Mouse (Mus musculus) hindbrain, embryonic 14.5 days (tissue): ENCODE data around the gene Kcnn4. TPM values are rescaled to one million over a fixed set of nuclear protein-coding genes. Genes with fewer than 3 reads are reported as not detected.

Experiments used
- ATAC-seq: fragments of 200-750 bp; cut with Nextera tagmentation; 2 replicates; pipeline ENCODE4 v1.8.0; 2017; ENCODE audit warnings: moderate number of reproducible peaks, mild to moderate bottlenecking, moderate TSS enrichment, moderate library complexity; ENCODE audit not compliant: low FRiP score
- DNase-seq: peaks from one replicate; pipeline ENCODE4 v3.0.0-alpha.2; 2015; ENCODE audit warnings: low spot score
- H3K27ac ChIP-seq: fragments of 300-500 bp; sonication (generic); 2 replicates; pipeline ENCODE4 v1.5.1; 2014; ENCODE audit warnings: mild to moderate bottlenecking, moderate library complexity
- H3K27me3 ChIP-seq: fragments of 300-500 bp; sonication (generic); 2 replicates; pipeline ENCODE4 v1.6.1; 2014; ENCODE audit warnings: mild to moderate bottlenecking, low read length, mixed read lengths; ENCODE audit not compliant: control insufficient read depth, insufficient read depth
- H3K36me3 ChIP-seq: fragments of 300-500 bp; sonication (generic); replicated peaks from 2 replicates; pipeline ENCODE4 v1.6.1; 2014; ENCODE audit not compliant: control insufficient read depth, insufficient read depth
- H3K4me1 ChIP-seq: fragments of 300-500 bp; sonication (generic); replicated peaks from 2 replicates; pipeline ENCODE4 v1.6.1; 2014; ENCODE audit warnings: antibody characterized with exemption, low read length, mixed read lengths; ENCODE audit not compliant: control insufficient read depth, insufficient read depth
- H3K4me2 ChIP-seq: fragments of 300-500 bp; sonication (generic); replicated peaks from 2 replicates; pipeline ENCODE4 v1.6.1; 2014; ENCODE audit warnings: mild to moderate bottlenecking, moderate library complexity
- H3K4me3 ChIP-seq: fragments of 300-500 bp; sonication (generic); replicated peaks from 2 replicates; pipeline ENCODE4 v1.5.1; 2014; ENCODE audit warnings: mild to moderate bottlenecking, low read length
- H3K9ac ChIP-seq: fragments of 300-500 bp; sonication (generic); 2 replicates; pipeline ENCODE4 v1.6.1; 2014
- H3K9me3 ChIP-seq: fragments of 300-500 bp; sonication (generic); 2 replicates; pipeline ENCODE4 v1.6.1; 2016; ENCODE audit warnings: low read length; ENCODE audit not compliant: control insufficient read depth
- WGBS: fragments of 180-500 bp; shearing (Covaris S2); extraction: QIAGEN DNeasy Blood & Tissue Kit; methylation state at CpG from one replicate; pipeline ENCODE4 v1.1.7; 2014; 5-methylcytosine and 5-hydroxymethylcytosine counted together
- polyA plus RNA-seq: library from polyadenylated mRNA; unstranded; fragments of >200 nt; fragmentation: Nextera tagmentation; extraction: Ambion mirVana; gene quantifications from 2 replicates; pipeline ENCODE4 v1.2.1, GENCODE M21; 2014

The Kcnn4 gene
- polyA plus RNA-seq, 1 experiment from 2014 or later: 2.8 TPM

DNA sequence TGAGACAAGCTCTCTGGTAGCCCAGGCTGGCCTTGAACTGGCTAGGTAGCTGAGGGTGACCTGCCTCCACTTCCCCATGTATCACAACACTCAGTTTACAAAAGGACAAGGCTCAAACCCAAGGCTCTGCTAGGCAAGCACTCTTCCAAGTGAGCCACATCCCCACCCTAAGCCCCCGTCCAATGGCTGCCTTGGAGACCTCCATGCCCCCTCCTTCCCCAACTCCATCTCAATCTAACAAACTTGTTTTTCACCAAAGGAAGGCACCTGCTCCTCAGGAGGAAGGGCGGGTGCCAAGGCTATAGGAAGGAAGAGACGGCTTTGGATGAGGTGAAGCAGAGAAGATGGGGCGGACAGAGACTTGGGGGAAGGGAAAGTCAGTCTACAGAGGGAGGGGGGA lies 2.7 kb downstream of the Kcnn4 start:
- Histone ChIP-seq H3K9ac (no peak overlapping the region), H3K36me3 (no peaks in the 10 kb centered on the region), H3K4me2 (no peak overlapping the region), H3K27ac (peak overlapping the region; percentile 77; the same call in 1 of the 2 replicates), H3K4me1 (peaks cover 4% of the 10 kb centered on the region; the same call in 1 of the 2 replicates), H3K27me3 (no peaks in the 10 kb centered on the region; the same call in 1 of the 2 replicates), H3K4me3 (no peak overlapping the region), H3K9me3 (no peaks in the 10 kb centered on the region)
- WGBS: 79% methylated on average over 4 of the region's 4 CpGs
- DNase-seq: no peak
- no peak for ATAC-seq

DNA sequence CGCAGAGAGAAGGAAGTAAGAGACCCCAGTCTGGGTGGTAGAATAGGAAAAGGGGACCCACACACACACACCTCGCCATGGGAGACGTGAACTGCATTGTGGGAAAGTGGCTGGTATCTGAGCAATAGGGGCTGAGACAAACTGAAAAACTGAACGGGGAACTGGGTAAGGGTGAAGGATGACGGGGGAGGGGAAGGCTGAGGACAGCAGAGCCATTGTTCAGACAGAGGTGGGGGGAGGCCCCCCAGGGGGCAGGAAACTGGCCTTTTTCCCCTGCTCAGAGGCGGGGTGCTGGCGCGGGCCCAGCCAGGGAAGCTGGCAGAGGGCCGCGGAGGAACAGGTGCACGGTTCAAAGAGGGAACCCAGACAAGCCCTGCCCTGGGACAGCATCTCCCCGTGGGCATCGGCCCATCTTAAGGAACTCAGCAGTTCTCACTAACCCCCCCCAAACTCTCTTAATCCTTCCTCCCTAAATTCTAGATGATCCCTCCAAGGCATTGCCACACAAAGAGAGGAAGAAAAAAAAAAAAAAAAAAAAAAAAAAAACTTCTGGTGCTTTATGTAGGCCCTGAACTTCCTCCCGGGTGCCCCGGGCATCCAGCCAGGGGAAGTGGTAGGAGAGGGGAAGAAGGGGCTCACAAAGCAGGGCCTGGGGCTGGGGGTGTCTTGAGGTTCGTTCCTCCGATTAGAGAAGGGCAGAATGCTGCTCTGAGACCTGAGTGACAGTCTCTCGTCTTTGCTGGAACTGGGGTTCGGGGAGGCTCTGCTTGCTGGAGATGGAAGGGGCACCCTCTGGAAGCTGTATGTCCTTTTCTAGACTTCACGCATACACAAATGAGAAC lies 3.7 kb downstream of the Kcnn4 start:
- Histone ChIP-seq H3K4me1 (peaks cover 4% of the 10 kb centered on the region; the same call in 1 of the 2 replicates), H3K4me3 (no peak overlapping the region), H3K27me3 (no peaks in the 10 kb centered on the region; the same call in 1 of the 2 replicates), H3K4me2 (0 out of 2 replicates have a peak overlapping the region, but pooled peaks have one; percentile 10), H3K27ac (peak overlapping the region; percentile 77), H3K36me3 (no peaks in the 10 kb centered on the region), H3K9ac (no peak overlapping the region), H3K9me3 (no peaks in the 10 kb centered on the region)
- peak; percentile 36 for DNase-seq
- peak; percentile 56; the same call in 1 of the 2 replicates for ATAC-seq
- 34% methylated on average over 20 of the region's 20 CpGs for WGBS

DNA sequence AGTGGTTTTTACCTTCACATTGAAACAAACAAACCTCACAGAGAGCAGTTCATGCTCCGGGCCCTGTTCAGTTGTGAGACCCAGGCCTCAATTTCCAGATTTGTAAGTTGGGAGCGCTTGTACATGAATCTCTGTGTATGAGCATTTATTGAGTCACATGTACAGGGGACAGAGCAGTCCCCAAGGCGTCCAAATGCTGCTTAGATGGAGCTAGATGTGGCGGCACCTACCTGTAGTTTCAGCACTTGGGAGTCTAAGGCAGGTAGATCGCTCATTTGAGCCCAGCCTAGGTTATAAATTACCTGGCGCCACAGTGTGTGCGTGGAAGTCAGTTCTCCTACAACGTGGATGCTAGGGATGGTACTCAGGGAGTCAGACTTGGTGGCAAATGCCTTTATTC lies 6.4 kb downstream of the Kcnn4 start:
- 90% methylated on average over 8 of the region's 8 CpGs for WGBS

DNA sequence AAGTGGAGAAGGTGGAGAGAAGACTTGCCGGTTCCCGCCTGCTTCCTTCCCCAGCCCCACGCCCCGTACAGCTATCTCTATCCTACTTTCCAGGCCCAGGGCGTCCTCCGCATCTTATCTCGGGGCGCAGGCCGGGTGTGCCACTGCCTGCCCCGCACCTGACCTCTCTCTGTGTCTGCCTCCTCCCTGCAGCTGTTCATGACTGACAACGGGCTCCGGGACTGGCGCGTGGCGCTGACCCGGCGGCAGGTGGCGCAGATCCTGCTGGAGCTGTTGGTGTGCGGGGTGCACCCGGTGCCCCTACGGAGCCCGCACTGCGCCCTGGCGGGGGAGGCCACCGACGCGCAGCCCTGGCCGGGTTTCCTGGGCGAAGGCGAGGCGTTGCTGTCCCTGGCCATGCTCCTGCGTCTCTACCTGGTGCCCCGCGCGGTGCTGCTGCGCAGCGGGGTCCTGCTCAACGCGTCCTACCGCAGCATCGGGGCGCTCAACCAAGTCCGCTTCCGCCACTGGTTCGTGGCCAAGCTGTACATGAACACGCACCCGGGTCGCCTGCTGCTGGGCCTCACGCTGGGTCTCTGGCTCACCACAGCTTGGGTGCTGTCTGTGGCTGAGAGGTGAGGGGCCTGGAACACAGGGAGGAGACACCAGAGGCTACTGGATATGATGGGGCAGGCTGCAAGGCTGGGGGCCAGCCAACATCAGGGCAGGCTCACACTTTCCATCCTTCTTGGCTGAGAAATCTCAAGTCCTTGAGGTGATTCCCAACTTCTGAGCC lies 7.2 kb downstream of the Kcnn4 start:
- WGBS: 10% methylated on average over 49 of the region's 49 CpGs
- Histone ChIP-seq H3K9me3 (no peaks in the 10 kb centered on the region), H3K4me1 (peaks cover 4% of the 10 kb centered on the region; the same call in 1 of the 2 replicates), H3K27me3 (no peaks in the 10 kb centered on the region; the same call in 1 of the 2 replicates), H3K4me3 (peak overlapping the region; percentile 10; the same call in 1 of the 2 replicates), H3K9ac (peak overlapping the region; percentile 17; the same call in 1 of the 2 replicates), H3K27ac (no peak overlapping the region), H3K36me3 (no peaks in the 10 kb centered on the region), H3K4me2 (peak overlapping the region; percentile 38)
- ATAC-seq (no peak), DNase-seq (no peak)

More for the DNA sequence above, 6.4 kb downstream of the Kcnn4 start:
- no peak overlapping the region for H3K4me3 ChIP-seq
- no peak overlapping the region for H3K9ac ChIP-seq
- no peak overlapping the region for H3K27ac ChIP-seq
- no peaks in the 10 kb centered on the region for H3K9me3 ChIP-seq
- ATAC-seq (no peak), DNase-seq (no peak)
- no peaks in the 10 kb centered on the region for H3K36me3 ChIP-seq
- no peaks in the 10 kb centered on the region; the same call in 1 of the 2 replicates for H3K27me3 ChIP-seq
- no peak overlapping the region for H3K4me2 ChIP-seq
- peaks cover 4% of the 10 kb centered on the region; the same call in 1 of the 2 replicates for H3K4me1 ChIP-seq

DNA sequence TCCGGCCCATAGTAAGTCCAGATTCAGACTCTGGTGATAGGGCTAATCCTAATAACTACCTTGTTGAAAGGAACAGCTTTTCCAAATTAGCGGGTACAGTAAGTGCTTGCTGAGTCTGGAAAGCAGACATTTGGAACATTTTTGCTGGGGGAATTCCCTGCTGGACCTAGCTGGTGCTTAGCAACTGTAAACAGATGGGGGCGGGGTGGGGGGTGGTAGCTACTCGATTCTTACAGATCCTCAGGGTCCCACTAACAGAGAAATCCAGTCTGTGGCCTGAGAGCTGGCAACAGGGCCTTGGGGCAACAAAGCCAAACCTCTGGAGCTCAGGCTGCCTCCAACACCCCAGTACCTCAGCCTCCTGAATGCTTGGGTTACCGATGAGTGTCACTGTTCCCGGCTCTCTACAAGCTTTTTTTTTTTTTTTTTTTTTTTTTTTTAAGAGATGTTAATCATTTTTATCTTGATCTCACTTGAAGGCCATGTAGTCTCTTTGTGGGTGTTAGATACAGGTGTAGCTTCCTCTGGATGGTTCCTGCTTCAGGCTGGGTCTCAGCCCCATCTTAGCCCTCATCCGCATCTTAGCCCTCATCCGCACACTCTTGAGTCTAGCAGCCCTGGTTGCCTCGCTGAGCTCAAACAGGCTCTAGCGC lies 8.1 kb downstream of the Kcnn4 start:
- Histone ChIP-seq H3K9me3 (no peaks in the 10 kb centered on the region), H3K36me3 (no peaks in the 10 kb centered on the region), H3K27ac (no peak overlapping the region), H3K9ac (no peak overlapping the region), H3K4me1 (peaks cover 4% of the 10 kb centered on the region; the same call in 1 of the 2 replicates), H3K27me3 (no peaks in the 10 kb centered on the region; the same call in 1 of the 2 replicates), H3K4me3 (no peak overlapping the region), H3K4me2 (no peak overlapping the region)
- ATAC-seq: no peak
- DNase-seq: no peak
- WGBS: 71% methylated on average over 10 of the region's 10 CpGs

DNA sequence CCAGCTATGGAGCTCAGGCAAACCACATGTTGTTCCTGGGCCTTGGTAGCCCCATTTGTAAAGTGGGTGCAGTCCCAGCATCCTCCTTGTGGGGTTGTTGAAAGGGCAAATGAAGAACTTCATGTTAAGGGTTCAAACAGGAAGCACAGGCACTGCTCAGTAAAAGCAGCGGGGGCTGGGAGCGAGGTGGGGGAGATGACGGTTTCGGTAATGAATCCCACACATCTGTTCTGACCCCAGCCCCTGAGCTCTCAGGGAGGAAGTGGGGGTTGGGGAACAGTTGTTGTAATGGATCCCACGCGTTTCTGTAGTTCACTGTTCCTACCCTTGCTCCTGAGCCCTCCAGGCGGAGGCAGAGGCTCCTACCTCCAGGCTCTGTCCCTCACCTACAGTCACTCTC lies 9.9 kb downstream of the Kcnn4 start:
- ATAC-seq (no peak), DNase-seq (no peak)
- H3K36me3 ChIP-seq: no peaks in the 10 kb centered on the region
- H3K9ac ChIP-seq: no peak overlapping the region
- 68% methylated on average over 7 of the region's 7 CpGs for WGBS
- no peak overlapping the region for H3K4me2 ChIP-seq
- no peak overlapping the region for H3K4me3 ChIP-seq
- H3K27me3 ChIP-seq: no peaks in the 10 kb centered on the region; the same call in 1 of the 2 replicates
- H3K27ac ChIP-seq: no peak overlapping the region
- H3K9me3 ChIP-seq: no peaks in the 10 kb centered on the region
- H3K4me1 ChIP-seq: no peaks in the 10 kb centered on the region; the same call in 1 of the 2 replicates

DNA sequence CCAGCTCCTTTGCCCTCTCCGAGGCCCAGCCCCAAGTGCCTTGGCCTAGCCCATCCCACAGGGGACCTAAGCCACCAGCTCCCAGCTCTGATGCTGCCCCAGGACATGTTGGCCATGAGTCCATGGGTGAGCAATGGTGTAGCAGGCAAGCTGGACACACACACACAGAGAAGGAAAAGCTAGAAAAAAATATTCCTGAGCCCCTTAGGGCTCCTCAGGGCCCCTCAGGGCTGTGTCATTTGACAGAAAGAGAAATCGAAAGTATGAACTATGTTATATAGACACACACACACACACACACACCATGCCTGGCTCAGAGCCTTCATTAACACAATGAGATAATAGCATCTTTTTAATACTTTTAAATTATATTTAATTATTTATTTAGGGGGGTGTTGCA lies 10.3 kb downstream of the Kcnn4 start:
- no peak overlapping the region for H3K9ac ChIP-seq
- no peaks in the 10 kb centered on the region; the same call in 1 of the 2 replicates for H3K27me3 ChIP-seq
- no peak overlapping the region for H3K4me3 ChIP-seq
- H3K4me1 ChIP-seq: no peaks in the 10 kb centered on the region; the same call in 1 of the 2 replicates
- DNase-seq: no peak
- no peak for ATAC-seq
- no peaks in the 10 kb centered on the region for H3K36me3 ChIP-seq
- 76% methylated on average over 2 of the region's 2 CpGs for WGBS
- no peaks in the 10 kb centered on the region for H3K9me3 ChIP-seq
- H3K4me2 ChIP-seq: no peak overlapping the region
- no peak overlapping the region for H3K27ac ChIP-seq

DNA sequence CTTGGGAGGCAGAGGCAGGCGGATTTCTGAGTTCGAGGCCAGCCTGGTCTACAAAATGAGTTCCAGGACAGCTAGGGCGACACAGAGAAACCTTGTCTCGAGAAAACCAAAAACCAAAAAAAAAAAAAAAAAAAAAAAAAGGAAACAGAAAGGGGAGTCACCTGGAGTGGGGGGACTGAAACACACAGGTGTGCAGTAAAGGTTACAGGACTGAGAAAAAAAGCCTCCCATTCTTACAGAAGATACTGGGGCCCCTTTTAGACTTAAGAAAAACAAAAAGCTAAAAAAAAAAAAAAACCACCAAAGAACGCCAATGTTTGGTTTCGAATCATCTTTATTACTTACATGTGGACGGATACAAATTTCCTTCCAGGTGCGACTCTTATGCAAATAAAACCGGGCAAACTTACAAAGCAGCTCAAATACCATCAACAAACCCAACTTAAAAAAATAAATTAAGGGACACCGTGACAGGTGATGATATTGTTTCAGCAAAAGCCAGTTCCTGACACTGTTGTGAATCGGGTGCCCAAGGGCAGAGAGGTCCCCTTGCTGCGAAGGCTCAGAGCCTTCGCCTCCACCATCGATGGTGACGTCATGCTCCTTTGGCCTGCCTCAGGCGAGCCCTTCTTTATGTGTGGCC lies 12.8 kb downstream of the Kcnn4 start:
- ATAC-seq: no peak

More for the DNA sequence above, 12.8 kb downstream of the Kcnn4 start:
- 84% methylated on average over 16 of the region's 16 CpGs for WGBS
- H3K4me3 ChIP-seq: no peak overlapping the region
- H3K27me3 ChIP-seq: no peaks in the 10 kb centered on the region
- no peak overlapping the region for H3K4me2 ChIP-seq
- no peak overlapping the region for H3K9ac ChIP-seq
- no peaks in the 10 kb centered on the region for H3K4me1 ChIP-seq
- DNase-seq: no peak
- H3K27ac ChIP-seq: no peak overlapping the region
- no peaks in the 10 kb centered on the region for H3K36me3 ChIP-seq
- no peaks in the 10 kb centered on the region for H3K9me3 ChIP-seq
